Mouse (Mus musculus) CH12.LX (cell line): ENCODE results near the gene Birc7. TPM values are rescaled to one million over a fixed set of nuclear protein-coding genes. Genes with fewer than 3 reads are reported as not detected.

Experiments used
- DNase-seq: peaks from one replicate; pipeline ENCODE4 v3.0.0-alpha.2; 2013; ENCODE audit errors: extremely low read depth
- H3K27ac ChIP-seq: 2 replicates; pipeline ENCODE4 v1.5.1; 2012; ENCODE audit warnings: low read depth, mild to moderate bottlenecking, control low read depth, moderate library complexity; ENCODE audit not compliant: insufficient read depth
- H3K27me3 ChIP-seq: replicated peaks from 2 replicates; pipeline ENCODE3; 2012; ENCODE audit warnings: inconsistent platforms
- H3K36me3 ChIP-seq, 2 experiments: replicated peaks in 1 of 2; 2 replicates each; pipeline versions ENCODE3 to v1.6.1; 2012; ENCODE audit warnings: inconsistent platforms in 1 of 2, low read length in 1 of 2, mild to moderate bottlenecking in 1 of 2, mixed read lengths in 1 of 2, moderate library complexity in 1 of 2; ENCODE audit not compliant: control insufficient read depth in 1 of 2, insufficient read depth in 1 of 2
- H3K4me1 ChIP-seq, 2 experiments: 2 replicates each; pipeline ENCODE4 v1.6.1; 2012; ENCODE audit warnings: inconsistent platforms in 1 of 2, moderate library complexity in 1 of 2; ENCODE audit not compliant: insufficient read depth in 2 of 2, control insufficient read depth in 1 of 2
- H3K4me2 ChIP-seq: 2 replicates; pipeline ENCODE4 v1.6.1; 2012; ENCODE audit warnings: low read depth, mild to moderate bottlenecking, control low read depth; ENCODE audit not compliant: poor library complexity, insufficient read depth, severe bottlenecking
- H3K4me3 ChIP-seq, 3 experiments: fragments of 150-350 bp in 1 of 3; sonication (generic) in 1 of 3; replicated peaks in 1 of 3; 2 replicates each; pipeline versions ENCODE3 to v1.5.1; 2011 to 2012; ENCODE audit warnings: low read depth in 2 of 3, low read length in 2 of 3, mild to moderate bottlenecking in 2 of 3, moderate library complexity in 2 of 3, control low read depth in 1 of 3, improper control_type of control experiment in 1 of 3, inconsistent platforms in 1 of 3, mixed read lengths in 1 of 3; ENCODE audit not compliant: poor library complexity in 1 of 3
- H3K79me2 ChIP-seq: replicated peaks from 2 replicates; pipeline ENCODE4 v1.6.1; 2012; ENCODE audit warnings: mild to moderate bottlenecking, moderate library complexity; ENCODE audit not compliant: control insufficient read depth, poor library complexity, insufficient read depth, severe bottlenecking; ENCODE audit errors: extremely low read depth
- H3K9ac ChIP-seq: 2 replicates; pipeline ENCODE4 v1.6.1; 2012; ENCODE audit warnings: low read depth, mild to moderate bottlenecking, control low read depth, moderate library complexity; ENCODE audit not compliant: insufficient read depth
- H3K9me3 ChIP-seq: replicated peaks from 2 replicates; pipeline ENCODE3; 2012; ENCODE audit warnings: low read length, inconsistent platforms, mixed read lengths
- BHLHE40 ChIP-seq: IDR thresholded peaks from 2 replicates; pipeline ENCODE4 v1.6.1; 2011; ENCODE audit warnings: mild to moderate bottlenecking, low read depth, low read length, improper control_type of control experiment
- CTCF ChIP-seq, 2 experiments: IDR thresholded peaks in 1 of 2; conservative IDR thresholded peaks in 1 of 2; 2 replicates each; pipeline ENCODE4 v1.5.1; 2011 to 2012; ENCODE audit warnings: low read depth in 2 of 2, low read length in 2 of 2, improper control_type of control experiment in 1 of 2, inconsistent platforms in 1 of 2, mild to moderate bottlenecking in 1 of 2, moderate library complexity in 1 of 2
- E2F4 ChIP-seq: IDR thresholded peaks from 2 replicates; pipeline ENCODE4 v1.6.1; 2011; ENCODE audit warnings: low read depth, low read length, improper control_type of control experiment; ENCODE audit not compliant: insufficient replicate concordance
- GABPA ChIP-seq: IDR thresholded peaks from 2 replicates; pipeline ENCODE4 v1.6.1; 2012; ENCODE audit warnings: low read depth, low read length, improper control_type of control experiment, inconsistent platforms; ENCODE audit not compliant: insufficient replicate concordance
- IRF4 ChIP-seq: IDR thresholded peaks from 2 replicates; pipeline ENCODE4 v1.6.1; 2014; ENCODE audit warnings: low read depth, mild to moderate bottlenecking, inconsistent platforms, low read length, improper control_type of control experiment
- JUND ChIP-seq: conservative IDR thresholded peaks from 2 replicates; pipeline ENCODE4 v1.6.1; 2011; ENCODE audit warnings: low read depth, low read length, improper control_type of control experiment
- KAT2A ChIP-seq: IDR thresholded peaks from 2 replicates; pipeline ENCODE4 v1.6.1; 2012; ENCODE audit warnings: low read length, improper control_type of control experiment, inconsistent platforms; ENCODE audit not compliant: insufficient replicate concordance
- MAX ChIP-seq: IDR thresholded peaks from 2 replicates; pipeline ENCODE4 v1.6.1; 2011; ENCODE audit warnings: low read length, improper control_type of control experiment
- RCOR1 ChIP-seq: conservative IDR thresholded peaks from 2 replicates; pipeline ENCODE4 v1.6.1; 2012; ENCODE audit warnings: low read depth, mild to moderate bottlenecking, inconsistent platforms, low read length, improper control_type of control experiment
- UBTF ChIP-seq: IDR thresholded peaks from 2 replicates; pipeline ENCODE4 v1.6.1; 2012; ENCODE audit warnings: low read depth, mild to moderate bottlenecking, inconsistent platforms, low read length, improper control_type of control experiment, moderate library complexity
- USF2 ChIP-seq: conservative IDR thresholded peaks from 2 replicates; pipeline ENCODE4 v1.6.1; 2011; ENCODE audit warnings: low read depth, low read length, improper control_type of control experiment
- ZC3H11A ChIP-seq: IDR thresholded peaks from 2 replicates; pipeline ENCODE4 v1.6.1; 2012; ENCODE audit warnings: low read depth, mild to moderate bottlenecking, inconsistent platforms, low read length, improper control_type of control experiment
- dilution Hi-C: fragments of 300-500 bp; cut with MboI; formaldehyde crosslinking; loops from 2 replicates; pipeline ENCODE4 v1.14.3; 2020; ENCODE audit warnings: low sequenced_read_pairs; ENCODE audit not compliant: extremely low pct_unique_long_range_greater_than_20kb, extremely low pct_ligation_motif_present
- in situ Hi-C: fragments of 300-500 bp; cut with MboI; formaldehyde crosslinking; loops from 3 replicates; pipeline ENCODE4 v1.14.3; 2019; ENCODE audit warnings: low sequenced_read_pairs, low pct_ligation_motif_present, low pct_unique_long_range_greater_than_20kb, mixed read lengths
- polyA plus RNA-seq: library from polyadenylated mRNA; unstranded; fragments of >175 nt; gene quantifications from 2 replicates; pipeline ENCODE4 v1.2.1, GENCODE M21; 2012; ENCODE audit warnings: low read depth; ENCODE audit not compliant: insufficient read length
- total RNA-seq, 2 experiments: library from RNA; depleted of rRNA; stranded (reverse); fragments of 300-350 nt in 1 of 2; fragments of >200 nt in 1 of 2; gene quantifications; 2 replicates each; pipeline ENCODE4 v1.2.3; 2012 to 2014

The Birc7 gene
- total and polyA plus RNA-seq, 3 experiments = not detected

DNA sequence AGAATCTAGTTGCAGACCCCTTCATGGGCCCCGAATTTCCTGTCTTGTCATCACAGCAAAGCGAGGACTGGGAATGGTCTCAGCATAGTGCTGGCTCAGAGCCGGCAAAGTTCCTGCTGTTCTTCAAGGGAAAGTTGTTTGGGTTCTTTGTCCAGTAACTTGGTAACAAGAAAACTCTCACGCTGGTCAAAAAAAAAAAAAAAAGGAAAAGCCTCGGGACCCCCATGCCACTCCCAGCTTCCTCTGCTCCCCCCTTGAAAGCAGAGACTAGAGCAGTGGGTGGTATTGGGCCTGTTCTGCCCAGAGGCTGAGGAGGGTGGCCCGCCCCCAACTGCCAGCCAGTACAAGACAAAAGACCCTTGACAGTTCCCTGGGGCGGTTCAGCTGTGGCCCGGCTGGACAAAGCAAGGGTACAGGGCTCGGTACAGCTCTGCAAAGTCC is 23.9 kb downstream of the Birc7 start:
- H3K27me3 ChIP-seq = peaks cover 93% of the 10 kb centered on the region
- no peaks in the 10 kb centered on the region for H3K9me3 ChIP-seq
- no peak for TF ChIP-seq BHLHE40
- TF ChIP-seq KAT2A = no peak
- TF ChIP-seq ZC3H11A = no peak
- TF ChIP-seq, all 38 proteins: peak for 0
- Histone ChIP-seq H3K36me3 (no peaks in the 10 kb centered on the region), H3K79me2 (no peaks in the 10 kb centered on the region), H3K27ac (no peak overlapping the region), H3K9ac (no peak overlapping the region), H3K4me3 (no peak overlapping the region), H3K4me1 (no peaks in the 10 kb centered on the region), H3K4me2 (no peak overlapping the region)
- dilution Hi-C loops (no loop called here), in situ Hi-C loops (no loop called here)
- no peak for DNase-seq

DNA sequence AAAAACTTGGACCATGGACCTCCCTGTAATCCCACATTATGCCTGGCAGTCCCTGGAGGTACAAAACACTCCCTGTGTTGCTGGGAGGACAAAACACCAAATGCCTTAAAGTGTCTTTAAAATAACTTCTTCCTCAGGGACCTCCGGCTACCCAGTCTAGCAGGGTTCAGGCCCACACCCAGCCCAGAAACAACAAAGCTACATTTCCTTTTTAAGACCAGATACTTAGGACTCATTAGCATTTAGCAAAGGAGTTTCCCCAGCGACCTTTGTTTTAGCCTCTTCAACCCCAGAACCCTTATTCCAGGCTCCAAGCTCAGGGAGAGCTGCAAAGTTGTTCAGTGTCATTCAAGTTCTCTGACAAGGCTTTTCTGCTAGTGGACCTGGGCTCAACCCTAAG is 24.8 kb downstream of the Birc7 start:
- dilution Hi-C loops = no loop called here
- H3K9me3 ChIP-seq = no peaks in the 10 kb centered on the region
- no peak overlapping the region for H3K4me3 ChIP-seq
- H3K36me3 ChIP-seq = no peaks in the 10 kb centered on the region
- TF ChIP-seq CTCF (conservative IDR thresholded peaks at IDR 0.05 in 1 of 2, IDR thresholded peaks at IDR 0.05 in 1 of 2; ENCODE audit: low read depth in 2 of 2, low read length in 2 of 2) = no peak
- no peak for TF ChIP-seq RCOR1
- TF ChIP-seq, all 38 proteins: peak for 0
- Histone ChIP-seq H3K27ac (no peak overlapping the region), H3K9ac (no peak overlapping the region), H3K4me1 (no peaks in the 10 kb centered on the region), H3K4me2 (no peak overlapping the region), H3K27me3 (peaks cover 91% of the 10 kb centered on the region), H3K79me2 (no peaks in the 10 kb centered on the region)
- DNase-seq = no peak
- in situ Hi-C loops = no loop called here

GRCm38 (mm10) chr2:180954061-180955047 is 25.5 kb downstream of the Birc7 start, which contains the start of gene Nkain4:
Gene Nkain4, minus strand, starts transcription at chr2:180954699.
- Histone ChIP-seq H3K4me1 (no peaks in the 10 kb centered on the region), H3K9ac (no peak within 1 kb of the TSS), H3K4me3 (no peak within 1 kb of the TSS), H3K36me3 (no peaks in the 10 kb centered on the region), H3K4me2 (no peak within 1 kb of the TSS), H3K27ac (no peak within 1 kb of the TSS), H3K9me3 (no peaks in the 10 kb centered on the region), H3K27me3 (peaks cover 88% of the 10 kb centered on the region), H3K79me2 (no peaks in the 10 kb centered on the region)
- dilution Hi-C loops (no loop called here), in situ Hi-C loops (no loop called here)
- TF ChIP-seq E2F4 (no peak), IRF4 (no peak), MAX (no peak), GABPA (no peak), CTCF (conservative IDR thresholded peaks at IDR 0.05 in 1 of 2, IDR thresholded peaks at IDR 0.05 in 1 of 2; ENCODE audit: low read depth in 2 of 2, low read length in 2 of 2) (no peak), ZC3H11A (no peak), UBTF (no peak), JUND (no peak), USF2 (no peak)
- DNase-seq = no peak
